Mouse (Mus musculus) ES-Bruce4 (cell line): Measurements from ENCODE around the gene Slc10a3.

ENCODE experiments used
- CTCF ChIP-seq: IDR thresholded peaks from one replicate; pipeline ENCODE4 v1.8.1; 2011; ENCODE audit warnings: low read depth, low read length
- EP300 ChIP-seq: IDR thresholded peaks from 2 replicates; pipeline ENCODE4 v1.6.1; 2011; ENCODE audit warnings: low read depth, low read length; ENCODE audit not compliant: insufficient read depth
- POLR2A ChIP-seq: IDR thresholded peaks from one replicate; pipeline ENCODE4 v1.8.1; 2011; ENCODE audit warnings: low read length; ENCODE audit not compliant: insufficient read depth

DNA sequence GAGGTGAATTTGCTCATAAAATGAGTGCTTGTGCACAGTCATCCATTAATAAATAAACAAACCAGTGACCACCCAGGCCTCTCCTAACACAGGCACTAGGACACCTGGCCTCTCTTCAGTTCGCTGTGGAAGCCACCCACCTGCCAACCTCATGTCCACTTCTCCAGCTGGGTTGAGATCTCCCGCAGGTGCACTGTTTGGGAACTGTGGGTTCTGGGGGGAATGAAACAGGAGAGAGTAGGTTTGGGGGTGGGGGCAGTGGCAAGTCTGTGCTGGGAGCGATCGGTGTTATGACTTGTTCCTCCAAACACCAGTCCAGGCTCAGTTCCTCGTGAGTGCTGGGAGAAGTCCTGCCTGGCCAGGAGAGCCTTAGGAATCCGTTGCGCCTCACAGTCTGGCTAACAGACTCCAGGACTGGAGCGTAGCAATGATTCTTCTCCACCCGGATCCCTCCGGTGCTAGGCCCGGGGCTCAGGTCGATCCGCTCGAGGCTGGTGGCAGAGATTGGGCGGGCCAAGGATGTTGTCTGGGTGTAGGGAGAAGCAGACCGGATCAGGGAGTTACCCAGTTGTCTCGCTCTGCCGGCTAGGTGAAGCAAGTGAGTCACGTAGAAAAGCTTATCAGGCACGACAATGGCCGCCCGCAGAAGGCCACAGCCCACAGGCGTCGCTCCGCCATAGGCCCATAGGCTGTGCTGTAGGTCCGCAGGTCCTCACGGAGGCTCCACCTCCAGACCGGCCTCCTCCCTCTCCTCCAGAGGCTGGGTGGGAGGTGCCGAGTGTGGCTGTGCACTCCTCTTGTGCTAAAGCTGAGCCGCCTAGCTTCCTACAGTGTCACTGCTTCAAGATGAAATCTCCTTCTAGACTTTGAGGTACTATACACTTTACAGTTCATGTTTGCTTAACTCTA is 19.6 kb upstream of the Slc10a3 start, which contains the start of the genes Fam3a and Ikbkg:
- TF ChIP-seq POLR2A, result peak; percentile 83
- TF ChIP-seq EP300, result 0 out of 2 replicates have a peak, but pooled peaks have one; percentile 13
- peak; percentile 26 for TF ChIP-seq CTCF
